Mouse (Mus musculus) neural tube, embryonic 10.5 days (tissue): ENCODE measurements at regions not wholly inside any gene's neighbourhood (a gene's known extent, or its start where the extent isn't known, plus 50 kb on each side); places are given as distances from the start of the nearest gene placed in this dataset.

Experiments used
- DNase-seq: peaks from one replicate; pipeline ENCODE4 v3.0.0-alpha.2; 2017; ENCODE audit warnings: low spot score; ENCODE audit errors: extremely low spot score

- DNase-seq: no peak
Observed at GRCm38 (mm10) chr2:138640654-138641053, 384.3 kb downstream of the Btbd3 start.

- DNase-seq: no peak
Observed at GRCm38 (mm10) chr2:138641335-138641734, 385.0 kb downstream of the Btbd3 start.

DNA sequence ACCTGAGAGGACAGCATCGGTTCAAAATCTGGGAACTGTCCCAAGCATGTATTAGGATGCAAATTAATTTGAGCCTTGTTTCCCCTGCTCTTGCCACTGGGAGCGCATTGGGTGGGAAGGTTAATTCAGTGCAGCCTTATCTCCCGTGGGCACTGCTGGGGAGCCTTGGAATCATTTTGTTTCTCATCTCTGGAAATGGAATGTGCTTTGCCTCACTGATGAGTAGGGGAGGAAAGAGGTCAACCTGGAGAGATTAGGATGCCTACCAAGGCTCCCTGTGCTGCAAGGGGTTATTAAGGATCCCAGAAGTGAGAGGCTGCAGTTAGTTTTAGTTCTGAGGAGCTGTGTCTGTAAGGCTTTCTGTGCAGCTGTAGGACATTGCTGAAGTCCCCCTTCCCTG is 392.3 kb downstream of the Btbd3 start:
- DNase-seq: no peak

GRCm38 (mm10) chr2:138659376-138659775 is 403.0 kb downstream of the Btbd3 start:
- DNase-seq: no peak

DNA sequence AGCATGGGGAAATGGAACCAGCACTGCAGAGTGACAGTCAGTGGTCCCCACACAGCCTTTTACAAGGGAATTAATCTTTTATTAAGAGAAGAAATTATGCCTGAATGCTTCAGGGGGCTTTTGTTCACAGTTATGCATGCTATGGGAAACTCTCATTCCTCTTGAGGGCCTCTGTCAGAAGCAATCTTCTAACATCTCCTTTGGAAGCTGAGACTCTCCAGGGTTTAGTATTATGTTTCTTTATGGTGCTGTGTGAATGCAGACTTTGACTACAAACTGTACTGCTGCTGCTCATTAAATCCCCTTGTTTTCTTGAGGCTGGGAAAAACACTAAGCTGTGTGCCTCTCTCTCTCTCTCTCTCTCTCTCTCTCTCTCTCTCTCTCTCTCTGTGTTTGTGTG is 413.9 kb downstream of the Btbd3 start:
- DNase-seq: no peak

GRCm38 (mm10) chr2:138674801-138675200 is 418.4 kb downstream of the Btbd3 start:
- no peak for DNase-seq

- no peak for DNase-seq
Observed at GRCm38 (mm10) chr2:138675229-138676065, 419.1 kb downstream of the Btbd3 start.

DNA sequence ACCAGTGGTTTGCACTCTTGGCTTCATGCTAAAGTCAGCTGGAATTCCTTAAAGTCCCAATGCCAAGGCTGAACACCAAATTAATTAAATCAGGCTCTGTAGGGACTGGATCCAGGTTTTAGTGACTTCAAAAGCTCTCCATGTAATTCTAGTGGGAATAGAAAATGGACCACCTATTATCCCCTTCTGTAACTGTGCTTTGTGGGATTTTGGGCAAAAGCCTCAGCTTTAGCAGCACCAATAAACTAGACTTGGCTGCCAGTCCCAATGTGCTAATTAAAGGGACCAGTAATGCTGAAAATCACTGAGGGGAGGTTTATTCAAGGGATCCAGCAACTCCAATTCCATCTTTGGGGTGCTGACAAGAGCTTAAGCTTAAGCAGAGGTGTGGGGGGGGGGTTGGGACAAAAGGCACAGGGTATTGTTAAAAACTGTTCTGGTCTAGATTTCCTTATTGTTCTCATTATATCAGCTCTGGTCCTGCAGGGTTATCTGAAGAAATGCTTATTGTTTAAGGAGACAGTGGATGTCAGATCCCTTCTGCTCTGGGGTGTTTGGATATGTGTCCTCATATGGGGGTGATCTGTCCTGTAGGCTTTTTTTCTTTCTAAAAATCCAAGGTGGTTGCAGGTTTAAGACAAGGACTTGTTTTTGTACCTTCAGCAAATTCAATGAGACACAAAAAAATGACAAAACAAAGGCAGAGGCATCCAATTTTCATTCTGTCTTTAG is 431.9 kb downstream of the Btbd3 start:
- no peak for DNase-seq

GRCm38 (mm10) chr2:138689497-138689896 is 433.1 kb downstream of the Btbd3 start:
- DNase-seq: no peak

- DNase-seq: no peak
Observed at GRCm38 (mm10) chr2:138702783-138703182, 446.4 kb downstream of the Btbd3 start.

- no peak for DNase-seq
Observed at GRCm38 (mm10) chr2:138703943-138704541, 447.7 kb downstream of the Btbd3 start.

- DNase-seq: no peak
Observed at GRCm38 (mm10) chr2:138708763-138709162, 452.4 kb downstream of the Btbd3 start.

GRCm38 (mm10) chr2:138733846-138734245 is 477.5 kb downstream of the Btbd3 start:
- no peak for DNase-seq

DNA sequence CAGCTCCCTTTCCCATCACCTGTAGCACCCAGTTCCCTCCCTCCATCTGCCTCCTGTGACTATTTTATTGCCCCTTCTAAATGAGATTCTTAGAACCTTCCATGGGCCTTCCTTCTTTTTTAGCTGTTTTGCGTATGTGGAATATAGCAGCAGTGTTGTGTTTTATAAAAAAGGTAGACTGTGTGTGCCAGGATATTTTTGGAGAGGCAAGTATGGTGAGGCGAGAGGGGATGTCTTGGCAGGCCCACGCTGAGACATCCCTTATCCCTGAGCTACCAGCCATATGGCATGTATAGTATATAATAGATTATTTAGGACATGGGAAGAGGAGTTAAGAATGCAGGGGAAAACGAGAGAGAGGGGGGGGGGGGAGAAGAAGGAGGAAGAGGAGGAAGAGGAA is 488.4 kb downstream of the Btbd3 start:
- no peak for DNase-seq

DNA sequence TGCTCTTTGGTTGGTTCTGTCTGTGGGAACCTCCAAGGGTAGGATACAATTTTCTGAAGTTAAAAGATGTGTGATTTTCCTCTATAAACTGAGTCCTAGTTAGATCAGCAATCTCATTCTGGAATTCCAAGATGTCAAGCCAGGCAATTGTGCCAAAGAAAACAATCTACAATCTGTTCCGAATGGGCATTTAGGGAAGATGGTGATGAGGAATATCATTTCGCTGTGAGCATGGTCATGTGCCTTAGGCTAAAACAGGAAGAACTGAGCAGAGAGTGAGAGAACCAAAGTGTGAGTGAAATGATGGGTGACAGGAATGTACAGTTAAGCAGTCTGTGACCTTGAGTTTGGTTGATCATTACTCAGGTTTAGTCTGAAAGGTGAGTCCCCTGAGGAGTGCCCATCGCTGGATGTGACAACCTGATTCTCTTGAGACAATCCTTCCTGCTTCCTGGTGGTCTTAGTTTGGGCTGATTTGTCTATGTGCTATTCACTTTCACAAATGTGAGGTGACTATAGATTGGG is 504.1 kb downstream of the Btbd3 start:
- DNase-seq: no peak

GRCm38 (mm10) chr2:138761400-138761799 is 505.0 kb downstream of the Btbd3 start:
- DNase-seq: no peak

DNA sequence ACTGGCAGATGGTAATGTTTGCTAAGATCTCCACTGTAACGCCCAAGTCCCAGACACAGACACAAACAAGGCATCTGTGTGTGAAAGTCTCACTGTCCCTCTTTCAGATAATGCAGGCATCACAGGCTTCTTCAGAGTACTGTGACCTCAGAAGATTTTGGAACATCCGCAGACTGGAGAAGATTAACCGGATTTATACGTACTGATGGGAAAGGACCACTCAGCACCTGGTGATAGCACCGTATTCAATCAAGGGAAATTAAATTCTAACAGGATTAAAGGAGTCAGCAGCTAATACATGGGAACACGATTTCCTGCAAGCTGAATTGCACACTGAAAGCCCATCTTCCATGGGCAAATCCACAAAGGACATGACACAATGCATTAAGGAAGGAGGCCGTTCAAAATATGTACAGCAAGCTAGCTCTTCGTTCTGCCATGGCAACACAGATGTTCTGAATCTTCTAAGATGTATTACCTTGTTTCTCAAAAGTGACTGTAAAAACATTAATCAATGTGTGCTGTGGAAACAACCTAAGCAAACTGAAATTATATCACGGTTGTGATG is 510.0 kb downstream of the Btbd3 start:
- DNase-seq: no peak

GRCm38 (mm10) chr2:138783781-138784180 is 527.4 kb downstream of the Btbd3 start:
- DNase-seq: no peak

- DNase-seq: no peak
Observed at GRCm38 (mm10) chr2:138792711-138793450, 536.5 kb downstream of the Btbd3 start.

GRCm38 (mm10) chr2:138806196-138806595 is 549.8 kb downstream of the Btbd3 start:
- DNase-seq: no peak

GRCm38 (mm10) chr2:138809767-138810166 is 553.4 kb downstream of the Btbd3 start:
- DNase-seq: no peak
